Mouse (Mus musculus) bone marrow, adult 2 months (tissue): ENCODE data around the gene Akap2. TPM values are rescaled to one million over a fixed set of nuclear protein-coding genes. Genes with fewer than 3 reads are reported as not detected.

Source experiments
- H3K27ac ChIP-seq: fragments of 200-500 bp; 2 replicates; pipeline ENCODE4 v1.5.1; 2012; ENCODE audit warnings: low read depth, mild to moderate bottlenecking, control low read depth, inconsistent platforms, low read length; ENCODE audit not compliant: control insufficient read depth, poor library complexity, insufficient read depth
- H3K4me1 ChIP-seq: fragments of 200-500 bp; 2 replicates; pipeline ENCODE4 v1.6.1; 2011; ENCODE audit warnings: low read length; ENCODE audit not compliant: control insufficient read depth, insufficient read depth
- H3K4me3 ChIP-seq: fragments of 200-500 bp; replicated peaks from 2 replicates; pipeline ENCODE3; 2011; ENCODE audit warnings: mild to moderate bottlenecking, low read depth, low read length, control low read depth; ENCODE audit not compliant: control insufficient read depth
- CTCF ChIP-seq: fragments of 200-500 bp; IDR thresholded peaks from 2 replicates; pipeline ENCODE4 v1.5.1; 2011; ENCODE audit warnings: low read length, control low read depth; ENCODE audit not compliant: control insufficient read depth, insufficient read depth
- POLR2A ChIP-seq: fragments of 200-500 bp; IDR thresholded peaks from 2 replicates; pipeline ENCODE4 v1.6.1; 2011; ENCODE audit warnings: low read depth, mild to moderate bottlenecking, control low read depth, low read length, borderline replicate concordance; ENCODE audit not compliant: control insufficient read depth
- WGBS: fragments of 180-500 bp; shearing (Covaris S2); methylation state at CpG from one replicate; pipeline ENCODE4 v1.1.7; 2018; 5-methylcytosine and 5-hydroxymethylcytosine counted together
- polyA plus RNA-seq: library from polyadenylated mRNA; stranded (reverse); fragments of >200 nt; gene quantifications from 2 replicates; pipeline ENCODE4 v1.2.4, GENCODE M21; 2011; ENCODE audit warnings: low replicate concordance; ENCODE audit not compliant: missing spikeins, insufficient read depth, insufficient read length

Gene Akap2
- polyA plus RNA-seq, 1 experiment: 4.0 TPM

GRCm38 (mm10) chr4:57937292-57937691 lies 219.8 kb downstream of the Akap2 start:
- Histone ChIP-seq H3K4me3 (no peak overlapping the region), H3K27ac (no peak overlapping the region), H3K4me1 (no peaks in the 10 kb centered on the region)
- 76% methylated on average over 6 of the region's 6 CpGs for WGBS
- TF ChIP-seq CTCF: no peak
- no peak for TF ChIP-seq POLR2A

GRCm38 (mm10) chr4:57940631-57941030 lies 223.2 kb downstream of the Akap2 start:
- H3K4me1 ChIP-seq: no peaks in the 10 kb centered on the region
- 75% methylated on average over 4 of the region's 4 CpGs for WGBS
- H3K27ac ChIP-seq: no peak overlapping the region
- TF ChIP-seq POLR2A (no peak), CTCF (no peak)
- H3K4me3 ChIP-seq: no peak overlapping the region

- TF ChIP-seq POLR2A (no peak), CTCF (no peak)
- Histone ChIP-seq H3K27ac (no peak overlapping the region), H3K4me3 (no peak overlapping the region), H3K4me1 (no peaks in the 10 kb centered on the region)
- WGBS: 85% methylated on average over 2 of the region's 2 CpGs
Observed at GRCm38 (mm10) chr4:57942892-57943291, 225.4 kb downstream of the Akap2 start.

Other genes starting within 250 kb of the Akap2 start
- 1.2 and 1.9 TPM in 2 replicates for gene Pakap, start 149.5 kb upstream of the Akap2 start, polyA plus RNA-seq
- gene D630039A03Rik, start 198.6 kb downstream of the Akap2 start, polyA plus RNA-seq: 1.1 TPM in 1 of 2 replicates, not detected in the other
- 103 and 173 TPM in 2 replicates for gene Txn1, start 238.8 kb downstream of the Akap2 start, polyA plus RNA-seq